Mouse (Mus musculus): ENCODE results near the gene Cenpl.

DNA sequence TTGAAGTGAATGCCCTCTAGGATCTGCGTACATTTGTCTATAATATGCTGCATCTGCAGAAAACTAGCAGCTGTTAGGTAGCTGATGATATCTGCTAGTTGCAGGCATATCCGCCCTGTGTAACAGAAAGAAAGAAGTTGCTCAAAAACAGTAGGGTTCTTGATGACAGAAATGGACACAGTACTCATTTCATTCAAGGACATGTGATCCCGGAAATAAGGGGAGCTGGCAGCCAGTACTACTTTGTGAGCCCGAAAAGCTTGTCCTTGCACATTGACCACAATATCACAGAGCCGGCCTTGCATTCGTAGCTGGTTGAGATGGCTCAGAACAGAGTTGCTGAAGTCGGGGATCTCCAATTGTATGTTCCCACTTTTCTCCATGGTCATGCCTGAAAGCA, 38.2 kb upstream of the Cenpl start:
- TF ChIP-seq CTCF (IDR thresholded peaks at IDR 0.05; ENCODE audit: low read depth) = no peak
- no peak for TF ChIP-seq EP300 (IDR thresholded peaks at IDR 0.05; ENCODE audit: low read depth)
